Mouse (Mus musculus) intestine, embryonic 14.5 days (tissue): Measurements from ENCODE around the gene Bax. TPM values are rescaled to one million over a fixed set of nuclear protein-coding genes. Genes with fewer than 3 reads are reported as not detected.

ENCODE experiments used
- ATAC-seq: fragments of 200-750 bp; cut with Nextera tagmentation; replicated peaks from 2 replicates; pipeline ENCODE4 v1.8.0; 2017; ENCODE audit warnings: low read depth, moderate number of reproducible peaks, moderate TSS enrichment, moderate library complexity; ENCODE audit not compliant: low FRiP score, low TSS enrichment
- DNase-seq: peaks from one replicate; pipeline ENCODE4 v3.0.0-alpha.2; 2018; ENCODE audit warnings: low spot score
- H3K27ac ChIP-seq: fragments of 300-500 bp; sonication (generic); 2 replicates; pipeline ENCODE4 v1.5.1; 2014; ENCODE audit warnings: low read depth, mild to moderate bottlenecking, control low read depth
- H3K27me3 ChIP-seq: fragments of 300-500 bp; sonication (generic); replicated peaks from 2 replicates; pipeline ENCODE4 v1.6.1; 2014; ENCODE audit warnings: low read length, control low read depth; ENCODE audit not compliant: control insufficient read depth, insufficient read depth
- H3K36me3 ChIP-seq: fragments of 300-500 bp; sonication (generic); 2 replicates; pipeline ENCODE4 v1.6.1; 2014; ENCODE audit warnings: low read length, control low read depth; ENCODE audit not compliant: control insufficient read depth, insufficient read depth
- H3K4me1 ChIP-seq: fragments of 300-500 bp; sonication (generic); replicated peaks from 2 replicates; pipeline ENCODE4 v1.6.1; 2014; ENCODE audit warnings: low read length, control low read depth, mixed read lengths; ENCODE audit not compliant: control insufficient read depth, insufficient read depth
- H3K4me2 ChIP-seq: fragments of 300-500 bp; sonication (generic); 2 replicates; pipeline ENCODE4 v1.6.1; 2014; ENCODE audit warnings: low read length
- H3K4me3 ChIP-seq: fragments of 300-500 bp; sonication (generic); 2 replicates; pipeline ENCODE4 v1.5.1; 2014; ENCODE audit warnings: low read depth, low read length, control low read depth, mixed read lengths
- H3K9ac ChIP-seq: fragments of 300-500 bp; sonication (generic); 2 replicates; pipeline ENCODE4 v1.6.1; 2014; ENCODE audit warnings: mild to moderate bottlenecking, low read length
- H3K9me3 ChIP-seq: fragments of 300-500 bp; sonication (generic); 2 replicates; pipeline ENCODE4 v1.6.1; 2016; ENCODE audit warnings: low read length, control low read depth; ENCODE audit not compliant: control insufficient read depth
- WGBS: fragments of 180-500 bp; shearing (Covaris S2); extraction: QIAGEN DNeasy Blood & Tissue Kit; methylation state at CpG from one replicate; pipeline ENCODE4 v1.1.7; 2014; 5-methylcytosine and 5-hydroxymethylcytosine counted together
- polyA plus RNA-seq: library from polyadenylated mRNA; unstranded; fragments of >200 nt; fragmentation: Nextera tagmentation; extraction: Ambion mirVana; gene quantifications from 2 replicates; pipeline ENCODE4 v1.2.1, GENCODE M21; 2014

Bax gene
- polyA plus RNA-seq, 1 experiment from 2014 or later, result 139 TPM

- no peaks in the 10 kb centered on the region for H3K9me3 ChIP-seq
- H3K4me1 ChIP-seq, result peaks cover 8% of the 10 kb centered on the region
- WGBS, result 87% methylated on average over 9 of the region's 9 CpGs
- no peak overlapping the region for H3K4me2 ChIP-seq
- H3K9ac ChIP-seq, result no peak overlapping the region
- H3K36me3 ChIP-seq, result peaks cover 73% of the 10 kb centered on the region
- H3K27me3 ChIP-seq, result no peaks in the 10 kb centered on the region
- ATAC-seq (no peak), DNase-seq (no peak)
- no peak overlapping the region for H3K27ac ChIP-seq
- H3K4me3 ChIP-seq, result no peak overlapping the region
Observed at GRCm38 (mm10) chr7:45494548-45494947, 27.9 kb upstream of the Bax start.

GRCm38 (mm10) chr7:45492951-45493350, 26.3 kb upstream of the Bax start:
- Histone ChIP-seq H3K27me3 (no peaks in the 10 kb centered on the region), H3K36me3 (peaks cover 57% of the 10 kb centered on the region), H3K9ac (no peak overlapping the region), H3K4me3 (no peak overlapping the region), H3K4me1 (peaks cover 12% of the 10 kb centered on the region), H3K9me3 (no peaks in the 10 kb centered on the region), H3K4me2 (no peak overlapping the region), H3K27ac (no peak overlapping the region)
- WGBS, result 91% methylated on average over 5 of the region's 5 CpGs
- ATAC-seq (no peak), DNase-seq (no peak)

DNA sequence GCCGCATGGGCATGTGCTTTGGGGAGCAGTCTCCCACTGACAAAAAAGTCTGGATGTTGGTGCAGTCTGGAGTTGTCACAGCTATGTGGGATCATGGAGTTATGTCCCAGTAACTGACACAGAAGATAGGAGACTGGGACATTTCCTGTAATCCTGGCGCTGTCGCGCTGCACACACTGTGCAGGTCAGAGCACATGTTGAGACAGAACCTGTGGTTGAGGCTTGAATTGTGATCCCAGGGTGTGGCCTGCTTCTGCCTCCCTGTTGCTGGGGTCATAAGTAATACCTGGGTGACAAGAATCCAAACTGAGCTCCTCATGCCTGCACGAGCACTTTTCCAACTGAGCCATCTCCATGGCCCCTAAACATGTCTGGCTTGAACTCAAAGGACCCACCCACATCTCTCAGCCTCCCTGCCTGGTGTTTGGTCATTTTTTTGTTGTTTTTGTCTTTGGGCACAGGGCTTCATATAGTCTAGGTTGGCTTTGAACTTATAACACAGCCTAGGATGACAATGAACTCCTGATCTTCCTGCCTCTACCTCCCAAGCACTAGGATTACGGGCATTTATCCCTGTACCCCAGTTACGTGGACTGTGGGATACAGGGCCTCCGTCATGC, 25.6 kb upstream of the Bax start:
- H3K9ac ChIP-seq, result no peak overlapping the region
- no peak overlapping the region for H3K4me2 ChIP-seq
- 93% methylated on average over 8 of the region's 8 CpGs for whole genome bisulfite sequencing
- DNase-seq (no peak), ATAC-seq (no peak)
- H3K27me3 ChIP-seq, result no peaks in the 10 kb centered on the region
- no peak overlapping the region for H3K27ac ChIP-seq
- H3K9me3 ChIP-seq, result no peaks in the 10 kb centered on the region
- H3K4me1 ChIP-seq, result peaks cover 15% of the 10 kb centered on the region
- no peak overlapping the region for H3K4me3 ChIP-seq
- peaks cover 51% of the 10 kb centered on the region for H3K36me3 ChIP-seq

DNA sequence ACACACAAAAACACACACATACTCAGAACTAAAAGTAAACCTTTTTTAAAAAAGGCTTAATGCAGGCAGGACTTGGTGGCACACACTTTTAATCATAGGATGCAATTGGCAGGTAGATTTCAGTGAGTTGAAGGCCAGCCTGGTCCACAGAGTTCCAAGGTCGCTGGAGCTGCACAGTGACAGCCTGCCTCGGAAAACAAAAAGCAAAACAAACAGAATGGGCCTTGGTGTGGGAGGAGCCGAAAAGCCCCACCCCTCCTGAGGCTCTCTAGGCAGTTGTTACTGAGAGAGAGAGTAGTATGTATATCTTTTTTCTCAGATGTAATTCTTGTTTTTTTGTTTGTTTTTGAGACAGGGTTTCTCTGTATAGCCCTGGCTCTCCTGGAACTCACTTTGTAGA, 24.6 kb upstream of the Bax start:
- 24% methylated on average over 3 of the region's 3 CpGs for WGBS
- peaks cover 15% of the 10 kb centered on the region for H3K4me1 ChIP-seq
- H3K36me3 ChIP-seq, result peaks cover 40% of the 10 kb centered on the region
- no peak overlapping the region for H3K4me3 ChIP-seq
- no peak for ATAC-seq
- DNase-seq, result no peak
- no peaks in the 10 kb centered on the region for H3K9me3 ChIP-seq
- no peak overlapping the region for H3K9ac ChIP-seq
- peak overlapping the region; percentile 27; the same call in 1 of the 2 replicates for H3K27ac ChIP-seq
- H3K27me3 ChIP-seq, result no peaks in the 10 kb centered on the region
- 0 out of 2 replicates have a peak overlapping the region, but pooled peaks have one; percentile 6 for H3K4me2 ChIP-seq

GRCm38 (mm10) chr7:45490822-45491221, 24.1 kb upstream of the Bax start:
- H3K9ac ChIP-seq, result no peak overlapping the region
- ATAC-seq (no peak), DNase-seq (no peak)
- peaks cover 35% of the 10 kb centered on the region for H3K36me3 ChIP-seq
- peak overlapping the region; percentile 27; the same call in 1 of the 2 replicates for H3K27ac ChIP-seq
- H3K4me2 ChIP-seq, result 0 out of 2 replicates have a peak overlapping the region, but pooled peaks have one; percentile 6
- no peaks in the 10 kb centered on the region for H3K27me3 ChIP-seq
- WGBS, result 19% methylated on average over 9 of the region's 9 CpGs
- no peak overlapping the region for H3K4me3 ChIP-seq
- H3K9me3 ChIP-seq, result no peaks in the 10 kb centered on the region
- peaks cover 15% of the 10 kb centered on the region for H3K4me1 ChIP-seq

DNA sequence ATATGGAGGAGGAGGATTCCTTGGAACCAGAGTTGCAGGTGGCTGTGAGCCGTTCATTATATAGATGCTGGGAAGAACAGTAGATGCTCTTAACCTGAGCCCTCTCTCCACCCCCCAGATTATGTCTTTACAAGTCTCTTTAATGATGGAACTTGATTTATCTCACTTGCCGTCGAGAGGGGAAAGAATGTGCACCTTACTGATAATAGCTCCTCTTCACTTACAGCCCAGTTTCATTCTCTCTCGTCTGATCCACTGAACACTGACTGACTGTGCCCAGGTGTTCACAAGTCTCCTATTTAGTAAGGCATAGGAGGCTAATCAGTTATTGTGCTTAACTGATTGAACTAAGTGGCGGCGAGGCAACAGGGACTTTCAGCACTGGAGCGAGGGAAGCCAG, 22.9 kb upstream of the Bax start:
- no peak overlapping the region for H3K9ac ChIP-seq
- DNase-seq, result no peak
- H3K36me3 ChIP-seq, result peaks cover 23% of the 10 kb centered on the region
- H3K4me2 ChIP-seq, result no peak overlapping the region
- ATAC-seq, result no peak
- no peaks in the 10 kb centered on the region for H3K27me3 ChIP-seq
- WGBS, result 76% methylated on average over 7 of the region's 7 CpGs
- no peak overlapping the region for H3K27ac ChIP-seq
- no peak overlapping the region for H3K4me3 ChIP-seq
- H3K9me3 ChIP-seq, result no peaks in the 10 kb centered on the region
- peaks cover 15% of the 10 kb centered on the region for H3K4me1 ChIP-seq

- Histone ChIP-seq H3K9me3 (no peaks in the 10 kb centered on the region), H3K4me2 (peak within 1 kb of the TSS; percentile 57), H3K36me3 (peaks cover 13% of the 10 kb centered on the region), H3K4me3 (peak within 1 kb of the TSS; percentile 47), H3K27me3 (no peaks in the 10 kb centered on the region), H3K9ac (peak within 1 kb of the TSS; percentile 58), H3K27ac (peak within 1 kb of the TSS; percentile 49), H3K4me1 (peaks cover 15% of the 10 kb centered on the region)
- ATAC-seq, result peak; percentile 58
- peak; percentile 71 for DNase-seq
- WGBS, result 10% methylated on average over 38 of the region's 38 CpGs
Observed at GRCm38 (mm10) chr7:45488293-45489204, 21.9 kb upstream of the Bax start, which contains the start of gene Dhdh. Dhdh (minus strand) TSS chr7:45488805.

DNA sequence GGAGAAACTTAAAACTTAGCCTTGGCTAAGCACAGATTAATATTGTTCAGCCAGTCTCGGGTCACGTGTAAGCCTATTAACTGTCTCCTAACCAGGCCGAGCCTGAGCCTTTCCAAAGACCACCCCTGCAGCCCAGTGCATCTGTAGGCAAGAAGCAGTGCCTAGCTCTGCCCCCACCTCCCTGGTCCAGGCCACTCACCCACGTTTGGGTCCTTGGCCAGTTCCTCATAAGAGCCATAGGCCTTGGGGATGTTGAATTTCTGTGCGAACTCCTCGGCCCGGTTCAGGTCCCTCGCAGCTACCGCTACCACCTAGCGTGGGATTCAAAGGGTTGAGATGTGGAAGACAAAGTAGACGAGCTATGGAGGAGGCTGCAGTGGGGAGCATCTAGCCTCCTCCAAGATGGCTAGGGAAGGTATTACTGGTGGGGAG, 21.2 kb upstream of the Bax start:
- ATAC-seq, result peak; percentile 5; the same call in 1 of the 2 replicates

More for the DNA sequence above, 21.2 kb upstream of the Bax start:
- WGBS, result 29% methylated on average over 11 of the region's 11 CpGs
- Histone ChIP-seq H3K4me3 (peak overlapping the region; percentile 47), H3K9ac (peak overlapping the region; percentile 58; the same call in 1 of the 2 replicates), H3K9me3 (no peaks in the 10 kb centered on the region), H3K27ac (peak overlapping the region; percentile 49), H3K4me1 (peaks cover 15% of the 10 kb centered on the region), H3K4me2 (peak overlapping the region; percentile 57), H3K36me3 (peaks cover 6% of the 10 kb centered on the region; the same call in 1 of the 2 replicates), H3K27me3 (no peaks in the 10 kb centered on the region)
- peak; percentile 68 for DNase-seq
